Mouse (Mus musculus): Measurements from ENCODE around the gene Add2.

The Add2 gene

DNA sequence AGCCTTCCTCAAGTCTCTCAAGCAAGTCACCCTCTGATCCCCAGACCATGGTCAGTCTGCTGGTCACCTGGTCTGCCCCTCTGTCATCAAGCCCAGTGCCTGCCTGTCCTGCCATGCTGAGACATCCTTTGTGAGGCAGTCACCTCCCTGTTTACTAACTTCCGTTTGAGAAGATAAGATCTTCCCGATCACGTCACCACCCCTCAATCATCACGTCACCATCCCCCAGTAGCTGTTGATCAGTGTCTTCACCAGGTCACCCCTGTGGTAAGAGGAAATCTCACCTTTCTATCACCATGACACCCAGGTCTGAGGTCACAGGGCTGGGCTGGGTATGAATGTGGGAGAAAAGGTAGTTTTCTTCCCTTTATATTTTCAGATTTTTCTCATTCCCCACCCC lies 120.0 kb downstream of the Add2 start:
- no peak for DNase-seq

DNA sequence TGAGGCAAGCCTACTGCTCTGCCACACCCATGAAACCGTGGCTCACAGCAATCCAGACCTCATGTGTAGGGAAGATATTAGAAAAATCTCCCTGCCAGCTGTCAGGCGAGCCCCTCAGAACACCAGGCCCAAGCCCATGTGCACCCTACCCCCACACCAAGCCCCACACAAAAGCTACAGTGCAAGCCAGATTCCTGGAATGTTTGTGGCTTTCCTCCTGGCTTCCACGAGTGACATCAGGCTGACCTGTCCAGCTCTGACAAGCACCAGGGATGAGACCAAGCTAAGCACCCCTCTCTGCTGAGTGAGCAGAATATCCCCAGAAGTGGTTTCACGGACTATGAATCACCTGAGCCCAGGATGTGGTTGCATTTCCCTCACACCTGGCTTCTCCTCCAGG lies 120.5 kb downstream of the Add2 start:
- no peak for DNase-seq

DNA sequence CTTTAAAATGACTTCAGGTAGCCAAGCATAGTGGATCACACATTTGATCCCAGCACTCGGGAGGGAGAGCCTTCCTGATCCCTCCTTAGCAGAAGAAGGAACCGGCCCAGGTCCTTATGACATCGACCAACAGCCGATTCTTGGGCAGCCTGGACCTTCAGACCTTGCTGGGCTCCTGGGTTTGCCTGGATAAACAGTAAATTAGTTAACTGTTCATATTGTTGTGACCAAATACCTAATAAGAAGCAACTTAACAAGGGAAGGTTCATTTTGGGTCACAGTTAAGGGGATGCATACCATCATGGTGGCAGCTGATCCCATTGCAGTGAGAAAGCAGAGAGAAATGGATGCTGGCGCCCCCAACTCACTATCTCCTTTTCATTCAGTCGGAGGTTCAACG lies 124.2 kb downstream of the Add2 start:
- DNase-seq, result no peak

DNA sequence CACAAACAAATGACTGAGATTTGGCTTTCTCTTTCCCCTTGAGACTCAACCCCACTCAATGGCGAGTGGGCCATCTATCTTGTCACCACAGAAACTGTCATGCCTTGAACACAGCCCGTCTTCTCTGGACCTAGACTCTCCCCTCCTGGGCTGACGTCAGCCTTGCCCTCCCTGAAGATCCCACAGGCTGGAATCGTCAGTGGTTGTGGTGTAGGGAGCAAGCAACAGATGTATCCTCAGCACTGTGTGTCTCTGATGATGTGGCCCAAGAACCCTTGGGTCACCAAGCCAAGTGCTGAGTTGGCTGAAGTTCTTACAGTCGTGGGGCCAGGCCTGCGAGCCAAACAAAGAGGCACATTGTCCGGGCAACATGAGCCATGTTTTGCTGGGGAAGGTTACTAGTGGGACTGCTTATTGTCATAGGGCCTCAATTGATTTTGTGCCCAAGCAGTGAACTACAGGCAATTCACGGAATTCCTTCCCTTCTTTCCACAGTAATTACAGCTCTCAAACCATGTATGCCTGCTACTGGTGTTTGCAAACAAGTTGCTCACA lies 125.0 kb downstream of the Add2 start:
- no peak for DNase-seq

DNA sequence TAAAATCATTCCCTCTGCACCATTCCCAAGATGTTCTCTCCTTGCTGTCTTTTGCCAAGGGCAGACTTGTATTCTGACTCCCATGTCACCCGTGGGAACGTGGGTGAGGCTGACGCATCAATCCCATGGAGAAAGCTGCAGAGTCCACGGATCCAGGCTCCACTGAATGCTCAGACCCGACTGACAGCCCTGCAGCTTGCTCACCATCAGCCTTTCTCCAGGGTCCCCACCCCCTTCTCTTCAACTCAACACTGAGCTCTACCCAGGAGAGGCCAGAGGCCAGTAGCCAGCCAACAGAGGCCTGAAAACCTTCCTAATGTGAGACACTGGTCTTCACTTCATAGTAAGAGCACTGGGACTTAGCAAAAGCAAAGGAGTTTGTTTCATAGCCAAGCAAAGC lies 125.5 kb downstream of the Add2 start:
- DNase-seq, result no peak

DNA sequence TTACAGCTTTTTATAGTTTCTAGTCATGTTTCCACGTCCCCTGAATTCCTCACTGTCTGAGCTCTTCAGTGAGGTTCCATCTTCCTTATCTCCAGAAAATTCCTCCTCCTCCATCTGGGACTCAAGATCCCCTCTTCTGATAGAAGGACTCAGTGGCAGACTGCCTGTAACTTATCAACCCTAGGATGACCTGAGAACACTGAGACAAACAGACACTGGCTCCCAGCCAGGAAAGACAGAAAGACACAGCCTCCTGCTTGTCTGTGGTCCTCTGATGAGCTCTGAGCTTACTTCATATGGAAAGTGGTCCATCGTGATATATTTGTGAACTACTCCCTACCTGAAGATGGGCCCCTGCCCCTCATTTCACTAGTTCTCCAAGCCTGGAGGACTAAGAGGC lies 126.0 kb downstream of the Add2 start:
- no peak for DNase-seq

DNA sequence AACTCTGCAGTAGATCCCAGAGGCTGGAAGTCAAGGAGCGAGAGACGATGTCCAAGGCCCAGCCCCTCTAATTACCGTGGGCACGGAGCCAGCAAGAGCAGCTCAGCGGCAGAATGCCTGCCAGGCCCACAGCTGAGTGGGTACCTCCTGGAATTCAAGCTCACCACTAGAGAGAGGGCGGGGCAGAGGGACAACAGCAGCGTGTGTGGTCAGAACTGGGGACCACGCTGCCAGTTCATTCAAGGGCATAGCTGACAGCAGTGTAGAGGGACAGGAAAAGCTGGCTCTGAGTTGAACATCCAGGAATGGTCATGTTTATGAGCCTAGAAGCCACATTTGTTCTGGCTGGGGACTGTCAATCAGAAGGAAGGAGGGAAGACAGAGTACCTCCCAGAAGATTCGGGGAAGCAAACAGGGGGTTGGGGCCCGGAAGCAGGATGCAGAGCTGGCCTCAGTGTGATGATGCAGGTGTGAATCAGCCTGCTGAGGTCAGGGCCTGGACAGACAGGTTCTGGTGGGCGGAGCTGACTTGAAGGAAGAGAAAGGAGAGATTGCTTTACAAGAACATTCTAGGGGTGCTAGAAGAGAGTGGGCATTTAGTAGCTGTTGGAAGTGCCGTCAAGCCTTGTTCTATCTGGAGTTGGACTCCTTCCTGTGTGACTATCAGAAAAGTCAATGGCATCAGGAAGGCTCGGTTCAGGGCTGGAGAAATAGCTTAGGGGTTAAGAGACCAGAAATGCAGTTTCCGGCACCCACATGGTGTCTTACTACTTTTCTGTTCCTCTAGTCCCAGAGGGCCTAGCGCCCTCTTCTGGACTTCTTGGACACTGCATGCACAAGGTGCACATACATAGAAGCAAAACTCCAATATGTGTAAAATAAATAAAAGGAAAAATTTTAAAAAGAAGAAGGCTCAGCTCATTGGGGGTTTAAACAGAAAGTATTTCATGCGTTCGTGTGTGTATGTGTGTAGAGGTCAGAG lies 129.1 kb downstream of the Add2 start:
- peak; percentile 23 for DNase-seq

DNA sequence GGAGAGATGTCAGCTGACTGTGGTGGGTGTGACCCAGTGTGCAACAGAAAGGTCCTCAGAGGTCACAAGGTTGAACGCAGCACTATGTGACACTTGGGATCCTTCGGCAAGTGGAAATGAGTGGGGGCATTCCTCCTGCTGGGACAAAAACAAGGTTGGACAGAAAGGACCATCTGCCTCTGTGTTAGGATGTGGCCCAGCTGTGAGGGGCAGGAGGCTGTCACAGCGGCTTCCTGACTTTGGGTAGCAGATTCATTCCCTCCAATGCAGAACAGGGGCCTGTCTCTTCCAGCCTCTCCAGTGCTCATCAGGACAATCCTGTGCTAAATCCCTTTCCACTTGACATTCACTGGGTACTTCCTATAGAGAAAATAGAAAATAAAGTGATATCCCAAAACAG lies 132.4 kb downstream of the Add2 start:
- no peak for DNase-seq

DNA sequence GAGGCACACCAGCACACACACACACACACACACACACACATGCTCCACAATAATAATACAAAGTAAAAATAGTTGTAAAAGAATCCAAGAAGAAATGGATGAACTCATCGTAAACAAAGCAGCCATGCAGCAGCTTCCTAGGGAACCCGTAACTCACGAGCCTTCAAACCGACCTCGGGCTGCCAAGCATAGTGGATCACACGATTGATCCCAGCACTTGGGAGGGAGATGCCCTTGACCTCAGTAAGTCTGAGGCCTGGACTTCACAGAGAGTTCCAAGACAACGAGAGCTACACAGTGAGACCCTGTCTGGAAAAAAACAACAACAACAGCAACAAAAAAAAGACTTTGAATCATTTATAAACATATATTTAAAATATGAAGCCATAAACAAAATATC lies 133.1 kb downstream of the Add2 start:
- no peak for DNase-seq

DNA sequence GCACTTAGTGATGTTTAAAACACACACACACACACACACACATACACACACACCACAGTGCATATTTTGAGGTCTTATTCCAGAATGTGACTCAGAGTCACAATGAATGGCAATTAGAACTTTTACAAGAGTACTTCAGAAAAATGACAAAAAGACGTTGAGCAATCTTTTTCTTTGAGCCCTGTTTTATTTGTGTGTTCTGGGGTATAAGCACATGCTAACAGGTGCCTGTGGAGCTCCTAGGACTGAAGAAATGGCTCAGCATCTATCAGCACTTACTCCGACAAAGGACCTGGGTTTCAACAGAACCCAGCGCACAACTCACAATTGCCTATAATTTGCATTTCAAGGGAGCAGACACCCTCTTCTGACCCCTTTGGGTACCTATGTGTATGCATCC lies 135.5 kb downstream of the Add2 start:
- no peak for DNase-seq

DNA sequence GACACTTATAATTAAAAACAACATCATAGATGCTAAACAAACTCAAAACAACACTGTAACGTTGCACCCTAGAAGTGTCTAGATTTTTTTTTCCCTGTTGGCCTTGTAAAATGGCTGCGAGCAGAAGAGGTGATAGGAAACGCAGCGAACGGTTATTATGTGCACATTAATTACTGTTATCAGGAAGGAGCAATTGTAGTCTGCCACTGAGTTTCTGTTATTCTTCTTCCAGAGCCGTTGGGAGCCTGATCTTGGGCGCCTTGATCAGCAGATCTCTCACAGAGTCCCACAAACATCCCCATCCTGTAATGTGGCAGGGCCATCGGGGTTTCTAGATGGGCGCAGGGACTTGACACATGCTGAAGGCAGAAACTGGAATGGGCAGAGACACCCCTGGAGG lies 137.9 kb downstream of the Add2 start:
- no peak for DNase-seq

DNA sequence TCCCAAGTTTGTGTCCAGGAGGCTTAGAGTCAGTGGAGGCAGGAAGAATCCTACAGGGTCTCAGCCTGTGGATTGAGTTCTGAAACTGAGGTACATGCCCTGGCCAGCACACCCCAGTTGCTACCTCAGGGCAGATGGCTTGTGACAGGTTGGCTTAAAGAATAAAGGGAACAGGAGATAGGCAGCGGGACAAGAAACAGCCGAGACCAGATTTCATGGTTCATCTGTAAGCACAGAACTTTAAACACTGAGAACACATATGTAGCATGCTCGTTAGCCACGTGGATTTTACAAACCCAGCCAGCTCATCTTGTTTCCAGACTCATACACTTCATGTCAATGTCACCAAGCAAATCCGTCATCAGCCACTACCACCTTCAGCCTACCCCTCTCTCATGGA lies 139.4 kb downstream of the Add2 start:
- DNase-seq, result no peak

DNA sequence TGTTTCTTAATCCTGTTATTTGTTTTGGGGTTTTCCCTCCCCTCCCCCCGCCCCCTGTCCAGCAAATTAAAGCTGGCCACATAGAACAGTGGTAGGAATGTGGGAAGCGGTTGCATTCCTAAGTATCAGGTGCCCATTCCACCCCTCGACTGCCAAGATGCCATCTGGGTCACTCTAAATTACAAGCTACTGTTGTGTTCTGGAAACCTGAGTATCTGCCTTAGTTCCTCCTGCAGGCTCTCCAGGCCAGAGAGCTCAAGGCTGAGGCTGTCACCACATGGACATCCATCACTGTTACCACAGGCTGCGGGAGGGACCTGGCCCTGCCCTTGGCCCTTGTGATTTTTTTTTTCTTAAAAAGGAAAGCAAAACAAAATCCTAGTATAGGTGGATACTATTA lies 140.7 kb downstream of the Add2 start:
- no peak for DNase-seq

Data from thymus, postnatal 4 days (tissue).